Mouse (Mus musculus): ENCODE measurements around the gene Dppa2. TPM values are rescaled to one million over a fixed set of nuclear protein-coding genes. Genes with fewer than 3 reads are reported as not detected.

Dppa2 gene
- polyA plus RNA-seq (2014; fragmentation: Nextera tagmentation; extraction: Ambion mirVana) = not detected in 2 replicates

DNA sequence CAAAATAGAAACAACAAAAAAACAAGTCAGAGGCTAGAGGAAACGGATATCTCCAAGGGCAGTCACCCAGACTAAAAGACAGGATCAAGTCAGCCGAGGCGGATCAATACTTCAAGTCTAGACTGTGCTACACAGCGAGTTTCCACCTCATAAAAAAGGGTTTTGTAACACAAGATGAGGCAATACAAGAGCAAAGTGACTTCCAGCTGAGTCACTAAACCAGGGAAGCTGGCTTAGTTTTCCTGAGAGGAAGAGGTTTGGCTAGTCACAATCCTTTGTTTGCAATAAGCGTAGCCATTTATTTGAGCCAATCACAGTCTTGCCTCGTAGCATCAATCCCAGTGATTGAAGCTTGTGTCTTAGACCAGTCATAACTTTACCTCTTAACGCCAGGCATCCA lies at the start of gene Dppa2:
Gene Dppa2 (plus strand): TSS at position 400 of the 400 bp plus-strand sequence.
- H3K36me3 ChIP-seq (ENCODE audit: control insufficient read depth, insufficient read depth, low read length) = no peaks in the 10 kb centered on the region
- 74% methylated on average over 7 of the region's 7 CpGs for WGBS
- no peaks in the 10 kb centered on the region for H3K27me3 ChIP-seq (ENCODE audit: control insufficient read depth, insufficient read depth, low read length)
- no peaks in the 10 kb centered on the region for H3K9me3 ChIP-seq (ENCODE audit: control insufficient read depth, low read length)
- no peak for ATAC-seq (ENCODE audit: low read depth)
- H3K9ac ChIP-seq (replicated peaks; ENCODE audit: low read depth, low read length) = no peak within 1 kb of the TSS
- H3K4me3 ChIP-seq (ENCODE audit: low read depth, low read length) = no peak within 1 kb of the TSS
- no peak within 1 kb of the TSS for H3K4me2 ChIP-seq (ENCODE audit: low read depth, low read length)
- no peaks in the 10 kb centered on the region for H3K4me1 ChIP-seq (ENCODE audit: control insufficient read depth, insufficient read depth, low read length)
- H3K27ac ChIP-seq (ENCODE audit: low read depth, low read length) = no peak within 1 kb of the TSS

DNA sequence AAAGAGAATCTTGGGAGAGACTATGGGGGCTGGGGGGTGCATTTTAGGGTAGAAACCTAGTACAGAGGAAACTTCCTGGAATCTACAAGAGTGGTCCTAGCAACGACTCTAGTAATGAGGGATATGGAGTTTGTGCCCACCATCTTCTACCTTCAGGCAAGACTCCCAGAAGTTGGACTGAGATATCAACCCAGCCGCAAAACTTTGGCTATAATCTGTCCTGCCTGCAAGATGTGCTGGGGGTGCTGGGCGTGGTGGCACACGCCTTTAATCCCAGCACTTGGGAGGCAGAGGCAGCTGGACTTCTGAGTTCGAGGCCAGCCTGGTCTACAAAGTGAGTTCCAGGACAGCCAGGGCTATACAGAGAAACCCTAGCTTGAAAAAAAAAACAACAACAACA lies 49.1 kb upstream of the Dppa2 start:
- Histone ChIP-seq H3K27me3 (ENCODE audit: control insufficient read depth, insufficient read depth, low read length) (no peaks in the 10 kb centered on the region), H3K4me2 (ENCODE audit: low read depth, low read length) (no peak overlapping the region), H3K36me3 (ENCODE audit: control insufficient read depth, insufficient read depth, low read length) (no peaks in the 10 kb centered on the region), H3K4me3 (ENCODE audit: low read depth, low read length) (no peak overlapping the region), H3K27ac (ENCODE audit: low read depth, low read length) (no peak overlapping the region), H3K9me3 (ENCODE audit: control insufficient read depth, low read length) (no peaks in the 10 kb centered on the region), H3K4me1 (ENCODE audit: control insufficient read depth, insufficient read depth, low read length) (no peaks in the 10 kb centered on the region), H3K9ac (replicated peaks; ENCODE audit: low read depth, low read length) (no peak overlapping the region)
- WGBS = 90% methylated on average over 5 of the region's 5 CpGs
- ATAC-seq (ENCODE audit: low read depth) = no peak

DNA sequence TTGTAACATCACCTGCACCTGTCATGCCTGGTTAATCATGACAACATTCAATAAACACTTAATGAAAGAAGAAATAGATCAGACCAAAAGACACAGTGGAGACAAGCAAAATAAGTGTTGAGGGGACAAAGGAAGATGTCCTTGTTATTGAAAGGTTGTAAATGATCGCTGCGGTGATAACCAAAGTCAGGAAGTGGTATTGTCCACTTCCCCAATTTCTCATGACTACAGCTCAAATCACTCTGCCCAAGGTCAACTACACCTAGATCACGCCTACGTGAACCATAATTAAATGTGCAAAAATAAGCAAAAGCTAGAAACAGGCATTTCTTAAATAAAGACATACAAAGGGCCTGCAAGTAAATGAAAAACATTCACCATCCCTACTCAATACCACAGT lies 44.2 kb upstream of the Dppa2 start:
- H3K4me3 ChIP-seq (ENCODE audit: low read depth, low read length) = no peak overlapping the region
- WGBS = 92% methylated on average over 4 of the region's 4 CpGs
- ATAC-seq (ENCODE audit: low read depth) = no peak
- H3K9ac ChIP-seq (replicated peaks; ENCODE audit: low read depth, low read length) = no peak overlapping the region
- H3K27ac ChIP-seq (ENCODE audit: low read depth, low read length) = no peak overlapping the region
- H3K36me3 ChIP-seq (ENCODE audit: control insufficient read depth, insufficient read depth, low read length) = no peaks in the 10 kb centered on the region
- no peaks in the 10 kb centered on the region for H3K4me1 ChIP-seq (ENCODE audit: control insufficient read depth, insufficient read depth, low read length)
- no peak overlapping the region for H3K4me2 ChIP-seq (ENCODE audit: low read depth, low read length)
- no peaks in the 10 kb centered on the region for H3K9me3 ChIP-seq (ENCODE audit: control insufficient read depth, low read length)
- H3K27me3 ChIP-seq (ENCODE audit: control insufficient read depth, insufficient read depth, low read length) = no peaks in the 10 kb centered on the region

- WGBS = 79% methylated on average over 1 of the region's 1 CpGs
- ATAC-seq (ENCODE audit: low read depth) = no peak
- Histone ChIP-seq H3K4me2 (ENCODE audit: low read depth, low read length) (no peak overlapping the region), H3K4me3 (ENCODE audit: low read depth, low read length) (no peak overlapping the region), H3K36me3 (ENCODE audit: control insufficient read depth, insufficient read depth, low read length) (no peaks in the 10 kb centered on the region), H3K9ac (replicated peaks; ENCODE audit: low read depth, low read length) (no peak overlapping the region), H3K27ac (ENCODE audit: low read depth, low read length) (no peak overlapping the region), H3K9me3 (ENCODE audit: control insufficient read depth, low read length) (no peaks in the 10 kb centered on the region), H3K27me3 (ENCODE audit: control insufficient read depth, insufficient read depth, low read length) (no peaks in the 10 kb centered on the region), H3K4me1 (ENCODE audit: control insufficient read depth, insufficient read depth, low read length) (no peaks in the 10 kb centered on the region)
Observed at GRCm38 (mm10) chr16:48262901-48263300, 40.8 kb upstream of the Dppa2 start.

DNA sequence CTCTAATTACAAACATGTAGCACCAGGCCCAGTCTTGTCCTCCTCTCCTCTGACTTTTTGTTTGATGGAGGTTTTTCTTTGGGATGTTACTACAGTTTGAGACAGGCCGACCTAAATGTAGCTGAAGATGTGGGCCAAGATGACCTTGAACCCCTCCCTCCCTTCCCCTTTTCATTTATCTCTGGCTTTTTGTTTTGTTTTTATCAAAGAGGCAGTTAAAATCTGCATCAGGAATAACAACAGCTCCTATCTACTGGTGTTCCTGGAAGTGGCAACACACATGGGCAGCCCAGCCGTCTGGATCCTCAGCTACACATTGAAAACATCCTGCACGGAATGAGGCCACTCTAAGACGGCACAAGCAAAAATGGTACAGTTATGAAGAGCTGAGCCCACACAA lies 37.9 kb upstream of the Dppa2 start:
- no peak for ATAC-seq (ENCODE audit: low read depth)
- no peak overlapping the region for H3K4me3 ChIP-seq (ENCODE audit: low read depth, low read length)
- 89% methylated on average over 4 of the region's 4 CpGs for WGBS

DNA sequence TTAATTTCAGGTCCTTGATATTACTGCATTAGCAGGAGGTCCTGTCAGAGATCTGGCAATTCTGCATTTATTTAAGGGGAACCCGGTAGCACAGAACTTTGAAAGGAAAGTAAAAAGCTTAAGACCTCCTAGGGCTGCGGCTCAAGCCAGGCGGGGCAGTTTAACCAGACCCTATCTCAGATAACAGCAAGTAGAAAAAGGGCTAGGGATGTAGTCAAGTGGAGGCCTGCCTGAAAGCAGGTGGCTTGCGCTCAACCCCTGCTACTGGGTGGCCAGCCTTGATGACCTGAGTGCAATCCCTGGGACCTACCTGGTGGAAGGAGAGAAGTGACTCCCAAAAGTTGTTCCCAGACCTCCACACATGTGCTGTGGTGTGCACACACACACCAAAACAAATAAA lies 26.8 kb upstream of the Dppa2 start:
- H3K27ac ChIP-seq (ENCODE audit: low read depth, low read length) = no peak overlapping the region
- no peaks in the 10 kb centered on the region for H3K36me3 ChIP-seq (ENCODE audit: control insufficient read depth, insufficient read depth, low read length)
- H3K9ac ChIP-seq (replicated peaks; ENCODE audit: low read depth, low read length) = no peak overlapping the region
- no peaks in the 10 kb centered on the region for H3K27me3 ChIP-seq (ENCODE audit: control insufficient read depth, insufficient read depth, low read length)
- H3K9me3 ChIP-seq (ENCODE audit: control insufficient read depth, low read length) = no peaks in the 10 kb centered on the region
- WGBS = 84% methylated on average over 4 of the region's 4 CpGs
- no peak for ATAC-seq (ENCODE audit: low read depth)
- no peak overlapping the region for H3K4me2 ChIP-seq (ENCODE audit: low read depth, low read length)
- no peak overlapping the region for H3K4me3 ChIP-seq (ENCODE audit: low read depth, low read length)
- H3K4me1 ChIP-seq (ENCODE audit: control insufficient read depth, insufficient read depth, low read length) = no peaks in the 10 kb centered on the region

More for the DNA sequence above, 37.9 kb upstream of the Dppa2 start:
- Histone ChIP-seq H3K27me3 (ENCODE audit: control insufficient read depth, insufficient read depth, low read length) (no peaks in the 10 kb centered on the region), H3K36me3 (ENCODE audit: control insufficient read depth, insufficient read depth, low read length) (no peaks in the 10 kb centered on the region), H3K9me3 (ENCODE audit: control insufficient read depth, low read length) (no peaks in the 10 kb centered on the region), H3K4me1 (ENCODE audit: control insufficient read depth, insufficient read depth, low read length) (no peaks in the 10 kb centered on the region), H3K27ac (ENCODE audit: low read depth, low read length) (no peak overlapping the region), H3K9ac (replicated peaks; ENCODE audit: low read depth, low read length) (no peak overlapping the region), H3K4me2 (ENCODE audit: low read depth, low read length) (no peak overlapping the region)

GRCm38 (mm10) chr16:48280883-48281282 lies 22.8 kb upstream of the Dppa2 start:
- no peak overlapping the region for H3K27ac ChIP-seq (ENCODE audit: low read depth, low read length)
- no peaks in the 10 kb centered on the region for H3K27me3 ChIP-seq (ENCODE audit: control insufficient read depth, insufficient read depth, low read length)
- H3K9ac ChIP-seq (replicated peaks; ENCODE audit: low read depth, low read length) = no peak overlapping the region
- no peak overlapping the region for H3K4me3 ChIP-seq (ENCODE audit: low read depth, low read length)
- 94% methylated on average over 4 of the region's 4 CpGs for WGBS
- no peak overlapping the region for H3K4me2 ChIP-seq (ENCODE audit: low read depth, low read length)
- no peaks in the 10 kb centered on the region for H3K9me3 ChIP-seq (ENCODE audit: control insufficient read depth, low read length)
- no peaks in the 10 kb centered on the region for H3K36me3 ChIP-seq (ENCODE audit: control insufficient read depth, insufficient read depth, low read length)
- H3K4me1 ChIP-seq (ENCODE audit: control insufficient read depth, insufficient read depth, low read length) = no peaks in the 10 kb centered on the region
- ATAC-seq (ENCODE audit: low read depth) = no peak

GRCm38 (mm10) chr16:48282801-48283200 lies 20.9 kb upstream of the Dppa2 start:
- Histone ChIP-seq H3K4me2 (ENCODE audit: low read depth, low read length) (no peak overlapping the region), H3K36me3 (ENCODE audit: control insufficient read depth, insufficient read depth, low read length) (no peaks in the 10 kb centered on the region), H3K27me3 (ENCODE audit: control insufficient read depth, insufficient read depth, low read length) (no peaks in the 10 kb centered on the region), H3K9me3 (ENCODE audit: control insufficient read depth, low read length) (no peaks in the 10 kb centered on the region), H3K9ac (replicated peaks; ENCODE audit: low read depth, low read length) (no peak overlapping the region), H3K27ac (ENCODE audit: low read depth, low read length) (no peak overlapping the region), H3K4me1 (ENCODE audit: control insufficient read depth, insufficient read depth, low read length) (no peaks in the 10 kb centered on the region), H3K4me3 (ENCODE audit: low read depth, low read length) (no peak overlapping the region)
- WGBS = 43% methylated on average over 1 of the region's 1 CpGs
- no peak for ATAC-seq (ENCODE audit: low read depth)

DNA sequence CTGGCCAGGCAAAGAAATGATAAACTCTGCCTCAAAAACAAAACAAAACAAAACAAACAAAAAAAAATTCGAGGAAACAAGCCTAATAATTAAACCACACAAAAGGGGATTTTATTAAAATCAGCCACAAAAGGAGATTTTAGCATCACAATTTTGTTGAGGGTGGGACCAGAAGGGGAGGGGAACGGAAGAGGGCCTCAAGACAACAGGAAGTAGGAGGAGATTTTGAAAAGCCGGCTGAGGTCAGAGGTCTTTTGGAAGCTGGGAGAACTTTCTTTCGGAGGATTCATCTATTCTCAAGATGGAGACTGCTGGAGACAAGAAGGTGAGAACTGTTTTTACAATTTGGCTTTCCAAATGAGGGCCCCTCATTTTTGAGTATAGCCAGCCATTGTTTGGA lies 20.2 kb upstream of the Dppa2 start, which contains the start of gene Dppa4:
Gene Dppa4 (plus strand): TSS at position 217 of the 400 bp plus-strand sequence.
- Histone ChIP-seq H3K4me2 (ENCODE audit: low read depth, low read length) (no peak within 1 kb of the TSS), H3K27me3 (ENCODE audit: control insufficient read depth, insufficient read depth, low read length) (no peaks in the 10 kb centered on the region), H3K27ac (ENCODE audit: low read depth, low read length) (no peak within 1 kb of the TSS), H3K4me3 (ENCODE audit: low read depth, low read length) (no peak within 1 kb of the TSS), H3K36me3 (ENCODE audit: control insufficient read depth, insufficient read depth, low read length) (no peaks in the 10 kb centered on the region), H3K9me3 (ENCODE audit: control insufficient read depth, low read length) (no peaks in the 10 kb centered on the region), H3K4me1 (ENCODE audit: control insufficient read depth, insufficient read depth, low read length) (no peaks in the 10 kb centered on the region), H3K9ac (replicated peaks; ENCODE audit: low read depth, low read length) (no peak within 1 kb of the TSS)
- WGBS = 90% methylated on average over 4 of the region's 4 CpGs
- ATAC-seq (ENCODE audit: low read depth) = no peak

DNA sequence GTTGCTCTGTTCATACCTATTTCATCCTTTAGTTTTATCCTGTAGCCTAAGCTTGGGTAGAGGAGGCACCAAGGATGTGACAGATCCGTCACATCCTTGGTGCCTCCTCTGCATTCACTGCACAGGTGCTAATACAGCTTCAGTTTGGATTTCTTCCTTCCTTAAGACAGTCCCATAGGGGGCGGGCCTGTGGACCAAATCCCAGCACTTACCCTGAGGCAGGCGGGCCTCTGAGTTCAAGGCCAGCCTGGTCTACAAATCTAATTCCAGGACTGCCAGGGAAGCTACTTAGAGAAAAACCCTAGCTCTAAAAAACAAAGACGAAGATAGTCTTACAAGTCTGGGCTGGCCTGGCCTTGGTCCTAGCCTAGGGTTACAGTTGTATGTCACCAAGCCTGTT lies 18.2 kb upstream of the Dppa2 start:
- no peaks in the 10 kb centered on the region for H3K9me3 ChIP-seq (ENCODE audit: control insufficient read depth, low read length)
- H3K4me2 ChIP-seq (ENCODE audit: low read depth, low read length) = no peak overlapping the region
- H3K9ac ChIP-seq (replicated peaks; ENCODE audit: low read depth, low read length) = no peak overlapping the region
- no peak for ATAC-seq (ENCODE audit: low read depth)
- H3K36me3 ChIP-seq (ENCODE audit: control insufficient read depth, insufficient read depth, low read length) = no peaks in the 10 kb centered on the region
- no peak overlapping the region for H3K27ac ChIP-seq (ENCODE audit: low read depth, low read length)
- no peaks in the 10 kb centered on the region for H3K27me3 ChIP-seq (ENCODE audit: control insufficient read depth, insufficient read depth, low read length)
- 91% methylated on average over 4 of the region's 4 CpGs for WGBS
- H3K4me1 ChIP-seq (ENCODE audit: control insufficient read depth, insufficient read depth, low read length) = no peaks in the 10 kb centered on the region
- H3K4me3 ChIP-seq (ENCODE audit: low read depth, low read length) = no peak overlapping the region

Measured in neural tube, embryonic 14.5 days (tissue).